Mouse (Mus musculus): Measurements from ENCODE around the gene Agbl2.

GRCm38 (mm10) chr2:90753565-90753964 is 29.0 kb upstream of the Agbl2 start:
- TF ChIP-seq EP300 (optimal IDR thresholded peaks at IDR 0.05) (no peak), CTCF (IDR thresholded peaks at IDR 0.05; ENCODE audit: low read depth) (no peak)

All from stomach, postnatal 0 days (tissue).